Mouse (Mus musculus) CD4-positive helper T cell, adult 2 months (primary cell): Measurements from ENCODE around the gene Plcg1.

Experiments used
- DNase-seq: peaks from one replicate; pipeline ENCODE4 v3.0.0-alpha.2; 2012; ENCODE audit warnings: low read depth, missing footprints, low spot score

Gene Plcg1

DNA sequence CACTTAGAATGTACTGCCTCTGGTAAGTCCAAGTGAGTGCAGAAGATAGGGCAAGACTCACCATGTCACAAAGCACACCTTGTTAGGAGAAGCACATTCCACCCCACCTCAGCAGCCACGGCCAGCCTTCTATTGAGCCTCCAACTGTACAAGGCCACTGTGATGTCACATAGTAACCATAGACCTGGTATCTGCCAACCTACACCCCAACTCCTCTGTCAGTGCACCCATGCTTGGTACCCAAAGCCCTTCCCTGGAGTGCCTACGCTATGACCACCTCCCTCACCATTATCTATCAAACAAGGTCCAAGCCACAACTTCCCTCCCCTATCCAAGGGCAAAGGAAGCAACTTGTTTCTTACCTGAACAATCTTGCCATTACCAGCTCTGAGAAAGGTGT is 37.9 kb downstream of the Plcg1 start:
- DNase-seq: no peak

DNA sequence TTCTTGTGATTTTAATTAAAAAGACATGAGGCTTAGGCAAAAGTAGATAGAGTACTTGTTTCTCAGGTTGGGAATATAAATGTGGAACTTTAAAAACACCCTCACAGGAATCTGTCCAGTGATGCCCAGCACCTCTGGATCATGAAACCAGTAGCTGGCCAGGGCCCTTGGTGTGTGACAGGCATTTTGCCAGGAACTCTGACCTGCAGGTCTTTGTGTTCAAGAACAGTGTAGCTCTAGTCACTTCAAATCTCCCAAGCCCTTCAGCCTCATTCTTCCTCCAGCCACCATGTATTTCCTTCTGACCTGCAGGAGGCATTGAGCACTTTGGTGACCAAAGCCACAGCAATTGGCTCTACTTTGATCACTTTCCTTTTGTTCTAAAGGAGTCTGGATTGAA is 39.3 kb downstream of the Plcg1 start:
- DNase-seq: no peak

DNA sequence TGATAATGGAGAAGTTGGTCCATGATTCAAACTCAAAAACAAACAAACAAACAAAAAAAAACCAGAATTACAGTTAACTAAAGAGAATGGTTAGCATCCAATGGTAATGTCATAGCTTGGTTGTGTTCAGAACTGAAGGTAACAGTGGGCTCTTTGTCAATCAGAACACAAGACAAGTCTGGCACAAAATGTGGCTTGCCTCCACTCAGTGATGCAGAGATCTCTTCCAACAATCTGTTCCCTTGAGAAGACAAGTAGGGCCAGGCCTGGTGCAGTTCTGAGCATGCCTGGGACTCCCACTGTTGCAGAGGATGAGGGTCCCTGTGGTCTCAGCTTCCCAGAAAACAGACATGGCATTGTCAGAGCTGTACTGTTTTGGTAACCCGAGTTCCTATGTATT is 39.8 kb downstream of the Plcg1 start:
- no peak for DNase-seq

DNA sequence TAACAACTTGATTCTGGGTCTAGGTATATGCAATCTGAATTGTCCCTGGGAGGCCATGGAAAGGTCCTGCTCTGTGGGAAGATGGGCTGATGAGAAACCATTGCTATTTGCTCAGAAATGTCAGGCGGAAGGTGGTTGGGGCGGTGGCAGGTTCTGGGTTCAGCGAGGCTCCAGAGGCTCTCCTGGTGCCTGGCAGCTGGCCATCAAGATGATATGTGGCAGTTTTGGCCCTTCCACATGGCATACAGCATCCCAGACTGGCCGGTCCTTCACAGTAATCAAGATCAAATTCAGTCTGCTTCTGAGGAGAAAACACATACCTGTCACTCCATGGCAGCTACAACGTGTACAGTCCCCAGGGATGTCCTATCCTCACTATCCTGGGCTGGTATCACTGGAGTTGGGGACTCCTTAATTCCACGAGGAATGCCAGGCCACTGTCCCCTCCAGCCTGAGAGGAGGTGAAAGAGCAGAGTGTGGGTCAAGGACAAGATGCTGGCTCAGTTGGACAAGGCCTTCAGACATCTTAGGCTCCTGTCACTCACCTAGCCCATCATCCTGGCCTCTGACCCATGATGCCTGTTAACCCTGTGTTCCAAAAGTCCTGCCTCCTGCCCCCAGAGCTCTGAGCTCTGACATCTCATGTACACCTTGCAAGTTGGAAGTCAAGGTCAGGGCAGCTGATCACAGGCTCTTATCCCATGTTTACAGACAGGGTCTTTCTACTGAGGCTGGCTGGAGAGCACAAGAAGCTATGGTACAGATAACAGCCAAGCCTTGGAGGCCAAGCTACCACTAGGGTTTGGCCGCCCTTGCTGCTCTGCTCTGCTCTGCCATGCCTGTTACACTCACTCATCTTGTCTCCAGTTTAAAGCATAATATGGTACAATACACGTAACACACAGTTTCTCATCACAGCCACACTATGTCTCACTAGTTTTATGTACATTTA is 40.5 kb downstream of the Plcg1 start:
- DNase-seq: no peak

DNA sequence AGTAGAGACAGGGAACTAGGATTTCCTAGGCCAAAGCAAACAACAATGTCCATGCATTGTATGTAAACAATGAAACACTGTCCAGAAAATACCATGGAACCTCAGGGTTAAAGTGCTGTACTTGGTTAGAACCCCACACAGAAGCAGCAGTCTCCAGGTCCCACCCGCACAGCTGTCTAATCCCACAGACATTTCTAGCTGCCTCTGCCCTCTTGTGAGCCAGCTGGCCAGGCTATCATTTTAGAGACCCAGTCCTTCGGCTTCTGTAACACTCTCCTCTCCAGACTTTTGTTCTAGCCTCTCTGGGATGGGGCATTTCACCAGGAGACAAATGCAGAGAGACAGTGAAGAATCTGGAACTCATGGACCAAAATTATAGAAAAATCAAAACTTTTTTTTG is 46.9 kb downstream of the Plcg1 start:
- no peak for DNase-seq

DNA sequence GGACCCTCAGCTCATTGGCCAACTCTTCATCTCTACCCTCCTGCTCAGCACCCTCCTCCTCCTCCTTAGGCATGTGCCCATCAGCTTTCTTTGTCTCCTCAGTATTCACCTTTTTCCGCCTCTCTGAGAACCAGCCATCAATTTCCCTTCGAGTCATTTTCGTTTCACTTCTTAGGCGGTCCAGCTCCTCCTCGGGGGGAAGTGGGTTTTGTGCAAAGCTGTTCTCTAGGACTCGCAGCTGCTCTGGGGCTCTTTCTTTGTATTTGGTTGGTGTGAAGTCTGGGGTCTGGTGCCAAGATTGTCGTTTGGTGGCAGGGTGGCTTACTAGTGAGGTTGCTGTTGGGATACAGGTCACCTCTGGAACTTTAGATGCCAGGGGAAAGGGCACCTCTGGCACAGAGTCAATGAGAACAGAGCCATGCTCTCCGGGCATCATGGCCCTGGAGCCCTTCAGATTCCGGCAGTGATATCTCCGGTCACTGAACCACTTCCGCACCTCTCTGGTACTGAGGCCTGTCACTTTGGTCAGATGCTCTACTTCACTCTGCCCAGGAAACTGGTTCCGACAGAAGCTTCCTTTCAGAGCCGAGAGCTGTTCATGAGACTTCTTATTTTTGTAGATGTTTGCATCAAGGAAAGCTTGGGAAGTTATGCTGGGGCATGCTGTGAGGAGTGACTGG is 49.2 kb downstream of the Plcg1 start:
- DNase-seq: no peak

DNA sequence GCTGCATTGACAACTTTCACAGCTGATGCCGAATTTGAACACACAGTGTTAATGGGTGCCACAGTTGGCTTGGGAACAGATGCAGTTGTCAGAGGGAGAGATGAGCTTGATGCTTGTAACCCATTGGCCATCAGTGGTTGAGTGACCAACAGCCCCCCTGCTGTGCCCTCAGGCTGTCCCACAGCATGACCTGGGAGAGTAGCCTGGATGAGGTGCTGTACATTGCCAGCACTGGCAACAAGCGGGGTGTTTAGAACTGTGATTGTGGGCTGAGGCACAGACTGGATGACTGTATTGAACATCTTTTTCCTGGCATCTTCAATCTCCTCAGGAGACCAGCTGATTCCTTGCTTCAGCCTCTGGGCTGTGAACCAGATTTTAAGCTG is 49.7 kb downstream of the Plcg1 start:
- DNase-seq: no peak

DNA sequence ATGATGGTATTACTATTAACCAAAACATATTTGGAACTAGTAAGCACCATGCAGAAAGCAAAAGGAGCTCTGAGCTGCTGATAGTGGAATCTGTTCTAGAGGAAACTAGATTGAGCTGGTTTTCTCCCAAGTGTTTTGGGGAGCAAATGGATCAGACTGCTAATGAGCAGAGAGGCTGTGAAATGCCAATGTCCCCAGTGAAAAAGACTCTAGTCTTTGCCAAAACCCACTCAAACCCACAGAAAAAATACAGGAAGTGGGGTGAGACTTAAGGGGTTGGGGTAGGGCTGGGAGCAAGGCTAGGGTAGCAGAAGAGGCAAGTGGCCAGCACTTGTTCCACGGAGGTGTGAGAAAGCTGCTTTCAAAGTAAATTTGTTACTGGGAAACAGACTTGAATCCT is 55.2 kb downstream of the Plcg1 start:
- DNase-seq: no peak

DNA sequence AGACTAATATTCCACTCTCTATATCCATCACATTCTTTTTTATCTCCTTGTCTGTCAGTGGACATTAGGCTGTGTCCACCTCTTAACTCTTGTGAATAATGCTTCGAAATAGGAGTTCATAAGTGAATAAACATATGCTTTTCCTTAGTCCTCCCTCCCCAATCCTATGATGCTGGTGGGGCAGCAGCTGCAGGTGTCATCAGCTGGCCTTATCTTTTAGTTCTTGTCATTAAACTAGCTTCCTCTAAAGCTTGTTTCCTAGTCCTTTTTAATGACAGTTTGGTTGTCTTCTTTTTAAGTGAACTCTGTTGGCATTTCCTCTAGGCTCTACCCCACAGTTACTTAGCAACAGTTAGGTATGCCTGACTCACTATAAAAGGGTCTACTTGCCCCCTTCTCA is 57.9 kb downstream of the Plcg1 start:
- no peak for DNase-seq

DNA sequence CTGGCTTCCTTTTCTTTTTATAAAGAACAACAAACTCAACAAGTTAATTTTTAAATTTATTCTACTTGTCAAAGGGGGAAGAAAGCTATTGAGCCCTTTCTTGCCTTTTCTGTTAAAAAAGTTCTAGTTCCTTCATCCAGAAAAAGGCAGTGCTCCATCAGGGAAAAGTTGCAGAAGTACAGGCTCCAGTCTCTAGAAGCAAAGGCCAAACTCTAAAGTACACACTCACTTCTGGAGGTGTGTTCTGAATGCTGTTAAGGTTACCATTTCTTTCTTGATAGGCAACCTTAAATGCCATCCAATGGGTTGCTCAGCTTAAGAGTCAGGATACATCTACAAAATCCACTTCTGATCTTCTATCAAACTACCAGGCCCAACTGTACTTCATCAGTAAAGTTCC is 58.6 kb downstream of the Plcg1 start:
- no peak for DNase-seq

DNA sequence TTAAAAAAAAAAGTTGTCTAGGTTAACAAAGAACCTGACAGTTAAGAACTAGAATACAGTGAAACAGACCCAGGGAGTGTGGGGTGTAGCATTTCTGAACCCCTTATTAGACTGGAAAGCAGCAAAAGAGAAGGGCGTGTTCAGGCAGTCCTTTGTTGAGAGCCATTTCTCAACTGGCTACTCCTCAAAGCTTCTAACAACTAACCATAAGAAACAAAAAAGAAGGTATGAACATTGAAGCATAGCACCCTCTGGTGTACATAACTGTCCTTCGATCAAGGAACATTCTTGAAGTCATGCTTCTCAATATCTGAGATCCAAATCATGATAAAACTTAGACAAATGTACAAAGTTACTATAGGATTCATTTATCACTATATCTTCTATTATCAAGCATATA is 62.0 kb downstream of the Plcg1 start:
- peak; percentile 65 for DNase-seq

DNA sequence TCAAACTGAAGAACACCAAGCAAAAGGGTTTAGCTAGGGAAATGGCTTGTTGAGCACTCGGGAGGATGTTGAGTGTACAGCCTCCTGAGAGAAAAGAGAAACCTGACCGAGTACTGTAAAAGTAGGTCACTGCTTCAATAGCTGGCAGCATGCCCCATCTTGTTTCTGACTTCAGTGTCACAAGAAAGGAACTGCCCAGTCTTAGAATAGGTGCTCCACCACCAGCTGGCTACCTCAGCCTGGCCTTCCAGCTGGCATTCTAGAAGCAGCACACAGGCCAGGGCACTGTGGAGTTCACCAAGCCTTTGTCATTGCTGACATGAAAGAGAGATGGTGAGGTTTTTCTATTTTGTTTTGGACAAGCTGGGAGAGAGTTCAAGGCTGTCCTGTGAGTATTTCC is 65.9 kb downstream of the Plcg1 start:
- no peak for DNase-seq

DNA sequence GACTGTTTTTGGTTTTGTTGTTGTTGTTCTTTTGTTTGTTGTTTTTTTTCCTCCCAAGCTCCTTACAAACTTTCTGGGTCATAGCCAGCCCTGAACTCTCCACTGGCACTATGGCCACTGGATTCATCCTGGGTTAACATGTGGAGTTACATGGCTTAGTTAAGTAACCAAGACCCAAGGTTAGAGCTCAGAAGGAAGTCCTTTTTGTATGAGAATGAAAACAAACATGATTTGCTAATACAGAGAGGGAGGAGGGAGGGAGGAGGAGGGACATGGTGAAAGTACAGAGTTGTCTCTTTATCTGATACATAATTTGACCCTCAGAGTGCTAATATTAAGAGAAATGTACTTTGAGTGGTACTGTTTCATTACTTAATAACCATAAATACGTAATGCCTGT is 67.1 kb downstream of the Plcg1 start:
- DNase-seq: no peak

DNA sequence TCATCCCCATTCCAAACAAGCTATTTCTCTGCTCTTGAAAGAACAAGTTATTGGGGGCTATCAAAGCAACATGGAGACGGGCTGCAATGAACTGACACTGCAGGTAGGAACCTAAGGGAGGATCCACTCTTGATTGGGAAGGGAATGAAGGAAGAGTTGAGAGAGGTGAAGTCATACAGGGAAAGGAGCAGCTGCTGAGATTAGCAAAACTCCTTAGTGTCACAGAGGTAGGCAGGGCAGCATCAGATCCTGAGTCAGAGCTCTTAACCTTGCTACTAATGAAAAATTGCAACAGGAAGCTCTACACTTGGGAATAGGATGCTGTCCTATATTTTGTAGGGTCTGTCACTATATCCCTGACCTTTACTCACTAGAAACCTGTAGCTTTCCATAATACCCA is 69.9 kb downstream of the Plcg1 start:
- DNase-seq: no peak

DNA sequence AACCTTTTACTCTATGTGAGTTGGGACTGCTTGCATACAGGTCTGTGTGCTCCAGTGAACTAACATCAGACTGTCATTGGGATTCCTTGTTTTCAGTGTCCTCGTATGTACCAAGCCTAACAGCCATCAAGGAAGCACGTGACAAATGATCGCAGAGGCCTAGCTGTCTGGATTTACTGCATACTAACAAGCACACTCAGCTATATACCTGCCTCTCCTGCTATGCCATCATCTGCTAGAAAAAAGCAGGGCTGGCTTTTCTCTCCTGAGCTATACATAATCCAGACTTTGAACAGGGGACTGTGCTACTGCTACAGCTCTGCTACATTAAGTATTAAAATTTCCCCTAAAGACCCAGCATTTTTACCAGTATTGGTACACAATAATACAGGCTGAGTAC is 71.2 kb downstream of the Plcg1 start:
- no peak for DNase-seq

DNA sequence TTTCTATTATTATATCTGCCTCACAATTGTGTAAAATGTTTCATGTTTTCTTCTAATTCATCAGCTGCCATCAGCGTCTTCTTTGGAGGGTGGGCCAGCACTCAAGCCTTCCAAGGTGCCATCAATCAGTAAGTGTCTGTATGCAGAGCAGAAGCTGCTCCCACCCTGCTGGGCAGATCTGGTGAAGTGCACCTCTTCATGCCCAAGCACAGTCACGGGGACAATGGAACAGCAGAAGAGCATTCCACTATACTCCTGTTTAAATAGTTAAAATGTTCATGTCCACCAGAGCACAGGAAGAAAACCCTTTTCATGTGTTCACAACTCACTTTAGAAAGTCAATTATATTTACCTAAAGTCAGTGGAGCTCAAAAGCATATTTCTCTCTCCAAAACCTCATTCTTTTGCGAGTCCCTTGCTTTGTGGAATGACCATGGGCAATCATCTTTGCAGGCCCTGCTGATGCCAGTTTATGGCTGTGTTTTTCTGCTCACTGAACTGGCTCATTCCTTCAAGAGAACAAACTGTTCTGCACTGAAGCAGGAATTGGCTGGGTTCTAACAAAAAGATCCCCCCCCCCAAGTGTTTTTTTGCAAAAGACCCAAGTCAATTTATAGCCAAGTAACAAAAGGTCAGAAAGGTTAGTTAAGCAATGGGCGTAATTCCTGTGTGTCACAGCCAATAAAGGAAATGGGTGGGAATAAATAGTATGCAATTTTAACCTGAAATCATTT is 73.9 kb downstream of the Plcg1 start:
- no peak for DNase-seq

DNA sequence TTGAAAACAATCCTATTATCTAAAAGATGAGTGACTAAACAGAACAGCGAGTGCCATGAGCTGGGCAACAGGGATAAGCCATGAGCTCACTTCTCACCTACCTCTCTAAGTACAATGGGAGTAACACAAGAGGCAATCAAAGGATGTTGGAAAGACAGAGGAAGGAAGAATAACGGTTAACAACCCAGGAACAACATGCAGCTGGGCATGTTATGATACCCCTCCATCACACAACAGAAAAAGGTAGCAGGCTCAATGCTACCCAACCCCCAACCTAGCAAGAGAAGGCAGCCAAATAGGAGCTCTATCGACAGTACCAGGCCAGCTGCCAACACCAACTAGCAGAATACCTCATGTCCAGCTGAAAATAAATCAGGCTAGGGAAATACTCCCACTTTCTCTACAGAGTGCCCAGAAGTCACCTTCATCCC is 75.0 kb downstream of the Plcg1 start:
- DNase-seq: no peak

DNA sequence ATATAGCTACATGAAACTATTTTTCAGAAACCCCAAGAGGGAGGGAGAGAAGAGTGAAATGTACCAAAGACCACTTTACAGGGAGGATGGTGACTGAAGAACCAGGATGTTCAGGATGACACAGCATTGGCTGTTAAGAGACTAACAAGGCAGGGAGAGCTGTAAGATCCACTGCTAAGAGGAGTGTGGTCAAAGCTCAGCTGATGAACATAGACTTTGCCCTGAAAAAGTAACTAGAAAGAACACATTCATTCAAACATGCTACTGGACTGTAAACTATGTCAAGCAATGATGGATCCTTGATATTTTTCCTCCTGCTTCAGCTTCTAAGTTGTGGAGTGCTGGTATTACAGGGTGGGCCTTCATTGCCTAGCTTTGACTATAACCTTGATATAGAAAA is 79.3 kb downstream of the Plcg1 start:
- no peak for DNase-seq

DNA sequence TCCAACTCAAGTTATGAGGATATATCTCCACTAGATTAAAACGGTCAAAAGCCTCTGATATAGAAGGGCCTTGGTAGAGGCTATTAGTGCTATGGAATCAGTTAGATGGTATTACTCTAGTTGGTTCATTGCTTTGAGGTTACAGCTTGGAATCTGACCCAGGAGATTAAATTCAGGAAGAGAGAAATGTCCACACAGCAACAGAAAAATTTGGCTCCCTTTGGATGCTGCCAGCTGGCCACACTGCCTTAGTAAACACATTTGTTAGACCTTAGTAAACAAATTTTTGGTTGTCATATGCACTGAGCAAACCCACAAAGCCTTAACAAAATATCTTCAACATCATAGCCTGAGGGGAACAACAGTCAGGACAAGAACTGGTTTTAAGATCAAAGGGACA is 79.7 kb downstream of the Plcg1 start:
- no peak for DNase-seq
